Mouse (Mus musculus) hindbrain, embryonic 12.5 days (tissue): ENCODE data around the gene Selplg. TPM values are rescaled to one million over a fixed set of nuclear protein-coding genes. Genes with fewer than 3 reads are reported as not detected.
A peak's percentile ranks its signal among the peaks of the same experiment; 100 is the strongest.

Experiments
- ATAC-seq: fragments of 200-750 bp; cut with Nextera tagmentation; 2 replicates; pipeline ENCODE4 v1.8.0; 2017; ENCODE audit warnings: moderate TSS enrichment; ENCODE audit not compliant: low FRiP score
- H3K27ac ChIP-seq: fragments of 300-500 bp; sonication (generic); 2 replicates; pipeline ENCODE4 v1.5.1; 2016; ENCODE audit warnings: mild to moderate bottlenecking
- H3K27me3 ChIP-seq: fragments of 300-500 bp; sonication (generic); 2 replicates; pipeline ENCODE4 v1.6.1; 2016; ENCODE audit warnings: mild to moderate bottlenecking
- H3K36me3 ChIP-seq: fragments of 300-500 bp; sonication (generic); 2 replicates; pipeline ENCODE4 v1.6.1; 2016; ENCODE audit warnings: mild to moderate bottlenecking
- H3K4me1 ChIP-seq: fragments of 300-500 bp; sonication (generic); 2 replicates; pipeline ENCODE4 v1.6.1; 2016
- H3K4me2 ChIP-seq: fragments of 300-500 bp; sonication (generic); replicated peaks from 2 replicates; pipeline ENCODE4 v1.6.1; 2016; ENCODE audit warnings: mild to moderate bottlenecking
- H3K4me3 ChIP-seq: fragments of 300-500 bp; sonication (generic); 2 replicates; pipeline ENCODE4 v1.5.1; 2016; ENCODE audit warnings: mild to moderate bottlenecking
- H3K9ac ChIP-seq: fragments of 300-500 bp; sonication (generic); 2 replicates; pipeline ENCODE4 v1.6.1; 2016; ENCODE audit warnings: mild to moderate bottlenecking, moderate library complexity
- H3K9me3 ChIP-seq: fragments of 300-500 bp; sonication (generic); replicated peaks from 2 replicates; pipeline ENCODE4 v1.6.1; 2016; ENCODE audit warnings: mild to moderate bottlenecking
- whole genome bisulfite sequencing: fragments of 180-500 bp; shearing (Covaris S2); methylation state at CpG from one replicate; pipeline ENCODE4 v1.1.7; 2016; 5-methylcytosine and 5-hydroxymethylcytosine counted together
- polyA plus RNA-seq: library from polyadenylated mRNA; unstranded; fragments of >200 nt; fragmentation: Nextera tagmentation; extraction: Ambion mirVana; gene quantifications from 2 replicates; pipeline ENCODE4 v1.2.1, GENCODE M21; 2016

The Selplg gene
- 1.3 and 2.3 TPM in 2 replicates for polyA plus RNA-seq

DNA sequence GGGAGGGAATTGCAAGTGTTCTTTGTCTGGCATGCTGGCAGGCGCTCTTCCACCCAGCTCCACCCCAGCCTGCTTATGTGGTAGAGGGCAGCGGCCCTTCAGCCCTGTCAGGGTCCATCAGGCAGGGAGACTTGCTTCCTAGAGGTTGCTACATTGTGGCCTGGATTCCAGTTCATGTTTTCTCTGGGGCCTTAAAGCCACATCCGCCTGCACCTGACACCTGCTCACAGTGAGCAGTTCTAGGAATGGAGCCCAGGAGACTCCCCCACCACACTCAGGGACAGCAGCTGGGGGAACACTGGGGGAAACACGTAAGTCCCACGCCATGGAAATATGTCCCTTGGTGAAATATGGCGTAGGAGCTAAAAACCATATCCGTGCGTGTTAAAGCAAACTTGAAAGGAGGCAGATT, at the start of gene Selplg:
Gene Selplg (minus strand): TSS at position 155 of the 412 bp plus-strand sequence.
- Histone ChIP-seq H3K4me2 (no peak within 1 kb of the TSS), H3K4me3 (no peak within 1 kb of the TSS), H3K27me3 (no peaks in the 10 kb centered on the region; the same call in 1 of the 2 replicates), H3K27ac (no peak within 1 kb of the TSS), H3K4me1 (peaks cover 3% of the 10 kb centered on the region; the same call in 1 of the 2 replicates), H3K9ac (no peak within 1 kb of the TSS), H3K9me3 (no peaks in the 10 kb centered on the region), H3K36me3 (no peaks in the 10 kb centered on the region)
- no peak for ATAC-seq
- WGBS: 51% methylated on average over 8 of the region's 8 CpGs

DNA sequence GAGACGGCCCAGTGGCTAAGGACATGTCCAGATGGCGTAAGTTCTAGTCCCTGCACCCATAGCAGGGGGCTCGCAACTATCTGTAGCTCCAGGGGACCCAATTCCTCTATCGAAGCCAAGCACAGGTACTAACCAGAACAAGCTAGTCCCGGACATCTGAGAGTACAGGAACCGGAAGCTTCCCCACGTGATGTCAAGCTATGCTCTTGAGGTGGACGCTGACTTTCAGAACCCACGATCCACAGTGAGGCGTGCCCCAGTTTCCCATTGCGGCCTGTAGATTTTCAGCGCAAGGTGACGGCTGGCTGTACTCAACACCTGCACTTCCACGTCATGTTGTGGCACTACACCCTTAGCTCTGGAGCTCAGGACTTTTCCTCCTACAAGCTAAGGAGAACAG, 48.7 kb upstream of the Selplg start:
- 95% methylated on average over 14 of the region's 14 CpGs for WGBS
- H3K4me3 ChIP-seq: no peak overlapping the region
- no peak for ATAC-seq
- H3K9ac ChIP-seq: no peak overlapping the region
- no peaks in the 10 kb centered on the region for H3K9me3 ChIP-seq
- H3K27ac ChIP-seq: no peak overlapping the region
- no peak overlapping the region for H3K4me2 ChIP-seq
- peaks cover 65% of the 10 kb centered on the region for H3K4me1 ChIP-seq
- no peaks in the 10 kb centered on the region for H3K27me3 ChIP-seq
- peaks cover 48% of the 10 kb centered on the region for H3K36me3 ChIP-seq

DNA sequence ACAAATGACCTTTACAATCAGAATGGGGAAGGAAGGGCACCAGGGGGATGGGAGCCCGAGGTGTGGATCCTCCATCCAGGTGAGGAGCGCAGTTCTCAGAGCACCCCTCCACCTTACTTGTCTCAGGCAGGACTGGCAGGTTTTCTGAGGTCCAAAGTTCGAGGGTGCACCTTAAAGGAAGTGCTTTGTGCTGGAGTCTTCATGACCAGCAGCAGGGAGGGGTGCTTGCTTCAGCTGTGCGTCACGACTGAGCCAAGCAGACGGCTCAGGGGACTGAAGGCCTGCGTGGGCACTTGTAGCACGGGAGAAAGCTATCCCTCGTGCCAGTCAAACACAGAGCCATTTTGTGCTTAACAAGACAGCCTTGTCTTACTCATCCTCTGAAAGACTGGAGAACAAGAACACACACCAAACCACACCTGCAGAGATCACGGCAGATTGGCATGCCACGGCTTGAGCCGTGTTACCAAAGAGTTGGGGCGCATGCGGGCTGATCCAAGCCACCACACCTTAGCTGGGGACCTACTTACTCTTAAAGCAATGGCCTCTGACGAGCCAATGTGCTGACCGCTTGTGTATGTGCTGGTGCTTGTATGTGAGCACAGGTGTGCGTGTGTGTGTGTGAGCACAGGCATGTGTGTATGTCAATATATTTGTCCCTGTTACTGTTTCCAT, 46.6 kb upstream of the Selplg start:
- peaks cover 62% of the 10 kb centered on the region for H3K4me1 ChIP-seq
- H3K27me3 ChIP-seq: no peaks in the 10 kb centered on the region
- H3K36me3 ChIP-seq: peaks cover 55% of the 10 kb centered on the region
- WGBS: 92% methylated on average over 17 of the region's 17 CpGs
- H3K4me3 ChIP-seq: no peak overlapping the region
- H3K27ac ChIP-seq: peak overlapping the region; percentile 35; the same call in 1 of the 2 replicates
- H3K4me2 ChIP-seq: no peak overlapping the region
- H3K9me3 ChIP-seq: no peaks in the 10 kb centered on the region
- ATAC-seq: no peak
- H3K9ac ChIP-seq: no peak overlapping the region

DNA sequence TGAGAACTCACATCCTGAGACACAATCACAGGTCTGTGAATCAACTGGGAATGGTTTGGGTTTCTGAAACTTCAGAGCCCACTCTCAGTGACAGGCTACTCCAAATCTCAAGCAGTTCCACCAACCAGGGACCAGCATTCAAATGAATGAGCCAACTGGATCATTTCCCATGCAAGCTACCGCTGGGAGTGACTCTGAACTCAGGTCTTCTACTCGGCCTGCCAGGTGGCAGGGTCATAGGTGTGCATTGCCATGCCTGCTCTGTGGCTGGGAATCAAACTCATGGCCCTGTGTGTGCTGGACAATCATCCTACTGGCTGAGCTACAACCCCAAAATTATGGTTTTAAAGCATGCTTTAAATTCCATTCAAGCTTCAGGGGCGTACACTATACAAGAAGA, 45.1 kb upstream of the Selplg start:
- no peak overlapping the region for H3K4me3 ChIP-seq
- 0 out of 2 replicates have a peak overlapping the region, but pooled peaks have one; percentile 8 for H3K27ac ChIP-seq
- no peak overlapping the region for H3K9ac ChIP-seq
- no peaks in the 10 kb centered on the region for H3K9me3 ChIP-seq
- peaks cover 60% of the 10 kb centered on the region for H3K4me1 ChIP-seq
- H3K4me2 ChIP-seq: no peak overlapping the region
- no peaks in the 10 kb centered on the region for H3K27me3 ChIP-seq
- H3K36me3 ChIP-seq: peaks cover 55% of the 10 kb centered on the region
- no peak for ATAC-seq
- WGBS: 75% methylated on average over 3 of the region's 3 CpGs

DNA sequence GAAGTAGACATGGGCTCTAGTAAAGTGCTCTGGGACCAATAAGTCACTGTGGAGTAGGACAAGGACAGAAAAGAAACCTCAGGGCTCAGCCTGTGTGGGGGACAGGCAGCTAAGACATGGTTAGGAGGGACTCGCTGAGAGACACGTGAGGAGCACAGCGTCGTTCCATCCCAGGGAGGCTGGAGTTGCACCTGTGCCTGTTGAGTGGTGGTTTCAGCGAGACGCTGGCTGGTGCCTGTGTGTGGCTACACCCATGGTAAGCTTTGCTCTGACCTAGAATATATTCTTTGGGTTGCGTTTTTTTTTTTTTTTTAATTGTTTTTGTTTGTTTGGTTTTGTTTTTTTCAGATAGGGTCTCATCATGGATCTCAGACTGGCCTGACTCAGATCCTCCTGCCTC, 43.7 kb upstream of the Selplg start:
- Histone ChIP-seq H3K27me3 (no peaks in the 10 kb centered on the region), H3K4me3 (no peak overlapping the region), H3K4me2 (no peak overlapping the region), H3K9me3 (no peaks in the 10 kb centered on the region), H3K27ac (peak overlapping the region; percentile 98), H3K9ac (no peak overlapping the region), H3K4me1 (peaks cover 67% of the 10 kb centered on the region), H3K36me3 (peaks cover 45% of the 10 kb centered on the region)
- no peak for ATAC-seq
- 91% methylated on average over 7 of the region's 7 CpGs for WGBS

DNA sequence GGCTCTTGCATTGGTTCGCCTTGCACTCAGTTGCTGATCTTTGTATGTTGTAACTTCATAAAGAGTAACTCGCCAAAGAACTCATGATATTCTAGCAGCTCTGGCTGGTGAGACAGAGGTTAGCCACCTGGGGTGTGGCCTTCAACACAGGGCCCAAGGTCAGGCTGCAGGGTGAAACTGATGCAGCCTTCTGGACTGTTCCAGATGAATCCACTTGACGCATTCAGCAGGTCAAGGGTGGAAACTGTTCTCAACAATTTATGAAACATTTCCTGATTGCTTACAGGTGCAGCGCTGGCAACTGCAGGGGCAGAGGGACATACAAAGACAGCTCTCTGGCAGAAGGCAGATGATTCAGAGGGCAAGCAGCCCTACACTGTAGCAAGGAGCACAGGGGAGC, 43.2 kb upstream of the Selplg start:
- Histone ChIP-seq H3K36me3 (peaks cover 40% of the 10 kb centered on the region), H3K4me3 (no peak overlapping the region), H3K27me3 (no peaks in the 10 kb centered on the region), H3K4me1 (peaks cover 72% of the 10 kb centered on the region), H3K27ac (peak overlapping the region; percentile 98), H3K9me3 (no peaks in the 10 kb centered on the region), H3K4me2 (no peak overlapping the region), H3K9ac (no peak overlapping the region)
- no peak for ATAC-seq
- 87% methylated on average over 4 of the region's 4 CpGs for WGBS

DNA sequence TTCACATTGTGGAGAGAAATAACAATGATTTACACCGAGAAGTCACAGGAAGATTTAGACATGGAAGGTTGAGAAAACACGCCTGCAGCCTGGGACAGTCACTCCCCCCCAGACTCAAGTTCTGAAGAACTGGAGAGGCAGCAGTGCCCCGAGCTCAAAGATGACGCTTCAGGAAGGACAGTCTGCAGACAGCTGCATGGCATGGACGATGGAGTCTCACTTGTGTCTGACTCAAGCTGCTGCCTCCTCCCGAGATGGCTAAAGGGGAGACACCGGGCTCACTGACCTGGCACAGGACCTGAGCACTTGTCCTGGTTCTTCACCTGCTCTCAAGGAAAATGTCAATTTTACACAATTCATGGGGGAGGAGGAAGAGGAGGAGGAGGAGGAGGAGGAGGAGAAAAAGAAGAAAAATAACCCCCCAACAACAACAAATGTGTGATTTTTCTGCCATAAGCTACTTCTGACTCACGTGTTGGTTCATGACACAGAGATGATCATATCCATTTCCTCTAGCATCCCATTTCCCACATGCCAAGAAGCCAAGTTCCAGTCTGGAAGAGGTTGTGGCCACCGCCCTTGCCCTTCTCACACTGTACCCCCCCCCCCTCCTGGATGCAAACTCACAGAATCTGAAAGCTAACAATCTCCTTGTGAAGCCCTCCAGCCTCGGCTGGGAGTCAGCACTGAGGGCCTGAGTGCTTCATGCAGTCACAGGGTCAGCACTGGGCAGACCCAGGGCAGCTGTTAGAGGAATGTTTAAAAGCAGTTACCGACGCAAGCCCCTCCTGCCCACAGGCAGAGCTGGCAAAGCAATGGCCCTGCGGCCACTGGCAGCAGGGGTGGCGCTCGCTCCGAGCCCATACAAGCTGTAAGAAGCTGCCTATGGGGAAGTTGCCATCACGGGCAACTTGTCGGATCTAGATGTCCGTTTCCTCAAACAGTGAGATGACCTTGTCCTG, 41.9 kb upstream of the Selplg start:
- H3K9me3 ChIP-seq: no peaks in the 10 kb centered on the region
- peaks cover 27% of the 10 kb centered on the region for H3K36me3 ChIP-seq
- peak overlapping the region; percentile 98 for H3K27ac ChIP-seq
- no peak for ATAC-seq
- peak overlapping the region; percentile 13; the same call in 1 of the 2 replicates for H3K4me3 ChIP-seq
- peak overlapping the region; percentile 44 for H3K4me2 ChIP-seq
- H3K4me1 ChIP-seq: peaks cover 81% of the 10 kb centered on the region
- peak overlapping the region; percentile 58 for H3K9ac ChIP-seq
- 44% methylated on average over 19 of the region's 19 CpGs for WGBS
- H3K27me3 ChIP-seq: no peaks in the 10 kb centered on the region

DNA sequence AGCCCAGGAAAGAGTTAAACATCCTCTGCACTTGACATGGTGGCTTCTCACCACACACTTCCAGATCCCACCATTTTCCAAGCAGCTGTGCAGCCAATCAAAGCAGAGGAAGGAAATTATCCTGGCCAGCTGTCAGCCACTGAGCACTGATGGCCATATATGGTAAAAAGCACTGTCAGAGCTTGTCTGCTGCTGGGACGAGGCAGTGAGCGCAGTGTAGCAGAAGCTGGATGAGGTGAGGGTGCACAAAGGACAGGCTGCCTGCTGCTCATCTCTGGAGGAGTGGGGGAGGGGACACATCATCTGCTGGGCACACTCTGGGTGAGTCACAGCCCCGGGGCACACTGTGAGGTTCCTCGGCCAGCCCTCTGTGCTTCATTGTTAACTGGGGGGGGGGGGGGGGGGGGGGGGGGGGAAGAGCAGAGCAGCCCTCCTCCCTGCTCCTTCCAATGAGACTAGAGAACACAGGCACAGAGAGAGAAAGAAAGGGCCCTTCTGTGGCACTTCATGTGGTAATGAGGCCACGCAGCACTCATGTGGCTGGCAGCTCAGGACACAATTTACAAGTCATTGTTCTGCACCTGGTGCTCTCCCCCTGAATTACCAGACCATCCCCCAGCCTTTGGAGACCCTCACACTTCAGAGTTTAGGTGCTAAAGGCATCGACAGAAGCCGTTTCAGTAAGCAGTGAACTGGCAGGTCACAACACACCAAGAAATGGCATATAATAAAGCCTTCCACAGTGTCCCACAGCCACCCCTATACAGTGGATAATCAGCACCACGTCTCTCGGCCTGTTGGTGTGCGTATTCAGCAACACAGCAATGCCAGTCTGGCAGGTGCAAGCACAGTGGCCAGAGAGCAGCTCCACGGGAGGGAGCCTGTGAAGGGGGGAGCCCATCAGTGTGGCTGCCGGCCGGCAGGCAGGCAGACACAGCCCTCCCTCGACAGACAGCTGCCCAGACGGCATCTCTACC, 40.8 kb upstream of the Selplg start:
- Histone ChIP-seq H3K27ac (peak overlapping the region; percentile 98), H3K9ac (peak overlapping the region; percentile 58), H3K4me3 (peak overlapping the region; percentile 13; the same call in 1 of the 2 replicates), H3K4me1 (peaks cover 86% of the 10 kb centered on the region), H3K36me3 (peaks cover 16% of the 10 kb centered on the region), H3K9me3 (no peaks in the 10 kb centered on the region), H3K4me2 (peak overlapping the region; percentile 44), H3K27me3 (no peaks in the 10 kb centered on the region)
- peak; percentile 87 for ATAC-seq
- WGBS: 4% methylated on average over 13 of the region's 15 CpGs

DNA sequence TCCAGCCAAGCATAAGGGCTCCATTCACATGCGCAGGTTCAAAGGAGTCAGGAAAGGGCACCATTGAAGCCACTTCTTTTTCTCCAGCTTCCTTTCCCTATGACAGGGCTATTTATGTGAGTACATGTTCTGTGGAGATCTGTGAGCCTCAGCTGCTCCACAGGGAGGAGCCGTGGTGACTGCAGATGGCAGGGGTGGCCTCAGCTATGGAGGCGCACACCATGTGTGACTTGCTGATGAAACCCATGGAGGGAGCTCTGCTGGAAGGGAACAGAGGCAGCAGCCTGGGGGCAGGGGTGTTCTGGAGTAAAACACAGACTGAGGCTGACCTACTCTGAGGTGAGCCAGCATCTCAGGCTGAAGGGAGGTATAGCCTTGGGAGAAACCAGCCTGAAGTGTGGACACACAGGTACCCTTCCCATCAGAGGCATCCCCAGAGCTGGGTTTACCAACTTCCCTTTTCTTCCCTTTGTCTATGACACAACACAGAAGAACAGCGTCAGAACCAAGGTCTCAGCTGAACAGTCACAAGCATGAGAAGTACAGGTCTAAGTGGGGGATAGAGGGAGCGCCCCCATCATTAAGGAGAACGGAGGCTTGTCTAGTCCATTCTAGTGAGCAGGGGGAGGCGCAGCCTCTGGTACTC, 39.6 kb upstream of the Selplg start:
- Histone ChIP-seq H3K27ac (peak overlapping the region; percentile 98), H3K4me1 (peaks cover 82% of the 10 kb centered on the region), H3K4me3 (no peak overlapping the region), H3K9me3 (no peaks in the 10 kb centered on the region), H3K9ac (peak overlapping the region; percentile 14; the same call in 1 of the 2 replicates), H3K36me3 (peaks cover 12% of the 10 kb centered on the region), H3K27me3 (no peaks in the 10 kb centered on the region), H3K4me2 (no peak overlapping the region)
- 69% methylated on average over 7 of the region's 7 CpGs for WGBS
- ATAC-seq: peak; percentile 3; the same call in 1 of the 2 replicates

DNA sequence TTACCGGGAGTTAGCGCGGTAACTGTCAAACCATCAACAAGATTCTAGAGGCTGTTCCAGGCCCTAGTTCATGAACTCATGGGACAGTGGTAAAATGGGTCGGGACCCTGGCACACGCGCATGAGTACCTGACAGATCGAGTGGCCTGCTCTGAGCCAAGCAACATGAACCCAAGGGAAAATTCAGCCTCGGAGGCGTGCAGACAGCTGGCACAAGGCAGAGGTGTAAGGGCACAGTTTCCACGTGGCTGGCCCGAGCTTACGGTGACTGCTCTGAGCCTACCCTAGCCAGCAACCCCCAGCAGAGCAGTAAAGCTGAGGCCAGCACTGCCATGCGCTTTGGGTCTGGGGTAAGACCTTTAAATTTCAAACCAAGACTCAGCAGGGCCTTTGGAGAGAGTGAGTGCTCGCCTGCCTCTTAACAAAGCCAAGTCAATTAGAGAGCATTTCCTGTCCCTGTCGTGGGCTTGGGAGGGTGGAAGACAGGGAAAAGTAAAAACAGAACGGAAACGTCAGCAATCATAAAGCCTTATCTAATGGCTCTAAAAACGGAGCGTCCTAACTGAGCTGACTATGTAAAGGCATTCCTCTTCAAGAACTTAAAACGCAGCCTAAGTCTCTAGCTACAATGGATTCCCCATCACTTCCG, 38.1 kb upstream of the Selplg start:
- Histone ChIP-seq H3K4me3 (no peak overlapping the region), H3K27me3 (no peaks in the 10 kb centered on the region), H3K4me1 (peaks cover 73% of the 10 kb centered on the region), H3K27ac (peak overlapping the region; percentile 98), H3K4me2 (no peak overlapping the region), H3K9me3 (no peaks in the 10 kb centered on the region), H3K9ac (peak overlapping the region; percentile 32; the same call in 1 of the 2 replicates), H3K36me3 (peaks cover under 1% of the 10 kb centered on the region)
- WGBS: 40% methylated on average over 21 of the region's 21 CpGs
- no peak for ATAC-seq

DNA sequence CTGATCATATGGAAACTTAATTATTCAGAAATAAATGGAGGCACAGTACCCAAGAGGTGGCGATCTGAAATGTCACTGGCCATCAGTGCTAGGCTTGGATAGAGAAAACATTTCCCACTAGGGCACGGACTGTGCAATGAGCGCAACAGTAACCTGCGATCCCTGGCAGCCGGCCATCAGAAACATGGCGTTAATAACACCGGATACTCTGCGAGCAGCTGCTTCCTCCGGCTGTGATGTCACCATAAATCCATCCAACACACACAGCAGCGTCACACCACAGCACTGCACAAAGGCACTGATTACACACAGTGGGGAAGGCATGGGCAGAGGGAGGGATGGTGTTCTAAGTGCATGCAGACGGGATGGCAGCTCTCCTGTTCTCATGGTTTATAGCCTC, 36.7 kb upstream of the Selplg start:
- H3K4me3 ChIP-seq: no peak overlapping the region
- peak overlapping the region; percentile 18; the same call in 1 of the 2 replicates for H3K9ac ChIP-seq
- peak overlapping the region; percentile 72 for H3K27ac ChIP-seq
- peaks cover 62% of the 10 kb centered on the region for H3K4me1 ChIP-seq
- WGBS: 54% methylated on average over 11 of the region's 11 CpGs
- H3K9me3 ChIP-seq: no peaks in the 10 kb centered on the region
- peaks cover 14% of the 10 kb centered on the region for H3K36me3 ChIP-seq
- H3K27me3 ChIP-seq: no peaks in the 10 kb centered on the region
- no peak for ATAC-seq
- 0 out of 2 replicates have a peak overlapping the region, but pooled peaks have one; percentile 8 for H3K4me2 ChIP-seq
